Mouse (Mus musculus) left cerebral cortex, postnatal 36 days (tissue): ENCODE data around the gene Irgc1. TPM values are rescaled to one million over a fixed set of nuclear protein-coding genes. Genes with fewer than 3 reads are reported as not detected.
"Not testable (repeated sequence)": the region's sequence is repeated elsewhere in the genome, so short reads cannot be mapped to it uniquely, and the experiment has no call there.

Experiments used
- DNase-seq, 2 experiments: peaks; one replicate each; pipeline ENCODE4 v3.0.0; 2021 to 2022; ENCODE audit warnings: low spot score in 2 of 2, mixed read lengths in 1 of 2
- intact Hi-C: fragments of 180-260 bp; cut with DNase I; formaldehyde crosslinking; loops from one replicate; pipeline ENCODE4 v1.15.1; 2025
- total RNA-seq, 2 experiments: library from RNA; stranded (reverse); gene quantifications; 2 replicates each; pipeline ENCODE4 v1.2.3; 2021

The Irgc1 gene
- total RNA-seq = under 1 TPM; 0.42 to 0.72 TPM

GRCm38 (mm10) chr7:24451855-24452311, at the start of gene Irgc1:
Irgc1 (minus strand) TSS chr7:24452297.
- intact Hi-C loops = no loop called here
- no peak for DNase-seq

- intact Hi-C loops = no loop called here
- DNase-seq = no peak
Measured at GRCm38 (mm10) chr7:24501492-24501891, 49.4 kb upstream of the Irgc1 start.

GRCm38 (mm10) chr7:24500929-24501328, 48.8 kb upstream of the Irgc1 start:
- intact Hi-C loops = no loop called here
- DNase-seq = no peak

- no peak for DNase-seq
- intact Hi-C loops = no loop called here
Measured at GRCm38 (mm10) chr7:24499856-24500577, 47.9 kb upstream of the Irgc1 start.

GRCm38 (mm10) chr7:24488303-24488702, 36.2 kb upstream of the Irgc1 start:
- intact Hi-C loops = no loop called here
- no peak for DNase-seq

GRCm38 (mm10) chr7:24487403-24487802, 35.3 kb upstream of the Irgc1 start:
- no peak for DNase-seq
- intact Hi-C loops = no loop called here

GRCm38 (mm10) chr7:24486654-24487130, 34.6 kb upstream of the Irgc1 start:
- intact Hi-C loops = no loop called here
- DNase-seq = peak in 1 of 2 experiments; percentile 42

GRCm38 (mm10) chr7:24485481-24485880, 33.4 kb upstream of the Irgc1 start:
- DNase-seq = peak in 1 of 2 experiments; percentile 15
- intact Hi-C loops = no loop called here

- intact Hi-C loops, DNase-seq: not testable (repeated sequence)
Measured at GRCm38 (mm10) chr7:24483291-24483690, 31.2 kb upstream of the Irgc1 start.

- DNase-seq = peak in 1 of 2 experiments; percentile 19
- intact Hi-C loops = no loop called here
Measured at GRCm38 (mm10) chr7:24482208-24483020, 30.3 kb upstream of the Irgc1 start.

GRCm38 (mm10) chr7:24481474-24482207, 29.5 kb upstream of the Irgc1 start, which contains the start of gene Cadm4:
Cadm4 (plus strand) TSS chr7:24482023.
- DNase-seq = peak; percentile 90 to 94
- intact Hi-C loops = loop anchor here (1.0 to 2.0 kb wide), 2 partner anchors 26 to 37 kb away; partner anchors contain the start of gene Zfp428

GRCm38 (mm10) chr7:24480986-24481473, 28.9 kb upstream of the Irgc1 start:
- no peak for DNase-seq
- intact Hi-C loops = loop anchor here (1.0 to 2.0 kb wide), 2 partner anchors 26 to 36 kb away; partner anchors contain the start of gene Zfp428

GRCm38 (mm10) chr7:24480121-24480941, 28.2 kb upstream of the Irgc1 start:
- DNase-seq = peak in 1 of 2 experiments; percentile 51
- intact Hi-C loops = loop anchor here (2.0 kb wide), 1 partner anchor 36 kb away; no protein-coding TSS in a partner anchor

GRCm38 (mm10) chr7:24479685-24480084, 27.6 kb upstream of the Irgc1 start:
- no peak for DNase-seq
- intact Hi-C loops = loop anchor here (2.0 to 10.0 kb wide), 2 partner anchors 35 to 185 kb away; no protein-coding TSS in a partner anchor

GRCm38 (mm10) chr7:24478911-24479310, 26.8 kb upstream of the Irgc1 start:
- intact Hi-C loops = loop anchor here (10.0 kb wide), 1 partner anchor 186 kb away; no protein-coding TSS in a partner anchor
- DNase-seq = no peak

GRCm38 (mm10) chr7:24476856-24477255, 24.8 kb upstream of the Irgc1 start:
- peak in 1 of 2 experiments; percentile 49 for DNase-seq
- intact Hi-C loops = loop anchor here (10.0 kb wide), 1 partner anchor 188 kb away; no protein-coding TSS in a partner anchor

GRCm38 (mm10) chr7:24476338-24476737, 24.2 kb upstream of the Irgc1 start:
- intact Hi-C loops = loop anchor here (10.0 kb wide), 1 partner anchor 188 kb away; no protein-coding TSS in a partner anchor
- DNase-seq = no peak
